Mouse (Mus musculus): ENCODE results near the gene H2al1f. TPM values are rescaled to one million over a fixed set of nuclear protein-coding genes. Genes with fewer than 3 reads are reported as not detected.
"Not testable (repeated sequence)": the region's sequence is repeated elsewhere in the genome, so short reads cannot be mapped to it uniquely, and the experiment has no call there.

The H2al1f gene
- polyA plus RNA-seq, 1 experiment, result not detected

GRCm38 (mm10) chrX:11308524-11308923, 6.4 kb upstream of the H2al1f start, which contains the start of gene H2al1d:
H2al1d (plus strand) TSS chrX:11308824.
- H3K27ac ChIP-seq (ENCODE audit: control insufficient read depth, insufficient read depth, low read depth, low read length); H3K27me3 ChIP-seq (ENCODE audit: control insufficient read depth, insufficient read depth, low read length); H3K4me3 ChIP-seq (ENCODE audit: control insufficient read depth, low read depth, low read length); H3K4me1 ChIP-seq (ENCODE audit: control insufficient read depth, insufficient read depth, low read length); H3K36me3 ChIP-seq (ENCODE audit: control insufficient read depth, insufficient read depth, low read length): not testable (repeated sequence)

- H3K27ac ChIP-seq (ENCODE audit: control insufficient read depth, insufficient read depth, low read depth, low read length); H3K4me3 ChIP-seq (ENCODE audit: control insufficient read depth, low read depth, low read length); H3K27me3 ChIP-seq (ENCODE audit: control insufficient read depth, insufficient read depth, low read length); H3K4me1 ChIP-seq (ENCODE audit: control insufficient read depth, insufficient read depth, low read length); H3K36me3 ChIP-seq (ENCODE audit: control insufficient read depth, insufficient read depth, low read length): not testable (repeated sequence)
Observed at GRCm38 (mm10) chrX:11311634-11312033, 3.3 kb upstream of the H2al1f start, which contains the start of gene H2al1e. H2al1e (plus strand) TSS chrX:11311934.

DNA sequence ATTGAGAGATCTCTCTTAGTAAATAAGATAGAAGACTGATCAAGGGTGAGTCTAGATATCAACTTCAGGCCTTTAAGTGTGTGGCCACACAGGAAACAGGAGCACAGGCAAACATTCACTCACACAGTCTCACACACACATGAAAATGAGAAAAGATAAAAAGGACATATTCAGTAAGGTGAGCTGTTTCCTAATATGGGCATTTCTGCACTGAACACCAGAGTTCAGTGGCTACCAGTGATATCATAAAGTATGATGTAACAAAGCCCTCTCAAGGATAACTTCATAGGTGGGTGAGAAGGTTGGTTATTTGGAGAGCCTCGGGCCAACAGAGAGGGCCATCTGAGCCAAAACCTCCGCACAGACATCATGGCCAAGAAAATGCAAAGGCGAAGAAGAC, 3.0 kb downstream of the H2al1f start, which contains the start of gene H2al1g:
Gene H2al1g (plus strand): TSS at position 301 of the 400 bp plus-strand sequence.
- H3K36me3 ChIP-seq (ENCODE audit: control insufficient read depth, insufficient read depth, low read length); H3K27ac ChIP-seq (ENCODE audit: control insufficient read depth, insufficient read depth, low read depth, low read length); H3K4me1 ChIP-seq (ENCODE audit: control insufficient read depth, insufficient read depth, low read length); H3K27me3 ChIP-seq (ENCODE audit: control insufficient read depth, insufficient read depth, low read length); H3K4me3 ChIP-seq (ENCODE audit: control insufficient read depth, low read depth, low read length): not testable (repeated sequence)

DNA sequence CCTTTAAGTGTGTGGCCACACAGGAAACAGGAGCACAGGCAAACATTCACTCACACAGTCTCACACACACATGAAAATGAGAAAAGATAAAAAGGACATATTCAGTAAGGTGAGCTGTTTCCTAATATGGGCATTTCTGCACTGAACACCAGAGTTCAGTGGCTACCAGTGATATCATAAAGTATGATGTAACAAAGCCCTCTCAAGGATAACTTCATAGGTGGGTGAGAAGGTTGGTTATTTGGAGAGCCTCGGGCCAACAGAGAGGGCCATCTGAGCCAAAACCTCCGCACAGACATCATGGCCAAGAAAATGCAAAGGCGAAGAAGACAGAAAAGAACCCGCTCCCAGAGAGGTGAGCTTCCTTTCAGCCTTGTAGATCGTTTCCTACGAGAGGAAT, 6.2 kb downstream of the H2al1f start, which contains the start of gene H2al1h:
Gene H2al1h (plus strand): TSS at position 301 of the 400 bp plus-strand sequence.
- not testable (repeated sequence) for H3K27ac ChIP-seq (ENCODE audit: control insufficient read depth, insufficient read depth, low read depth, low read length)

DNA sequence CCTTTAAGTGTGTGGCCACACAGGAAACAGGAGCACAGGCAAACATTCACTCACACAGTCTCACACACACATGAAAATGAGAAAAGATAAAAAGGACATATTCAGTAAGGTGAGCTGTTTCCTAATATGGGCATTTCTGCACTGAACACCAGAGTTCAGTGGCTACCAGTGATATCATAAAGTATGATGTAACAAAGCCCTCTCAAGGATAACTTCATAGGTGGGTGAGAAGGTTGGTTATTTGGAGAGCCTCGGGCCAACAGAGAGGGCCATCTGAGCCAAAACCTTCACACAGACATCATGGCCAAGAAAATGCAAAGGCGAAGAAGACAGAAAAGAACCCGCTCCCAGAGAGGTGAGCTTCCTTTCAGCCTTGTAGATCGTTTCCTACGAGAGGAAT, 9.4 kb downstream of the H2al1f start, which contains the start of gene H2al1i:
Gene H2al1i (plus strand): TSS at position 301 of the 400 bp plus-strand sequence.
- H3K4me1 ChIP-seq (ENCODE audit: control insufficient read depth, insufficient read depth, low read length); H3K27me3 ChIP-seq (ENCODE audit: control insufficient read depth, insufficient read depth, low read length); H3K4me3 ChIP-seq (ENCODE audit: control insufficient read depth, low read depth, low read length); H3K36me3 ChIP-seq (ENCODE audit: control insufficient read depth, insufficient read depth, low read length); H3K27ac ChIP-seq (ENCODE audit: control insufficient read depth, insufficient read depth, low read depth, low read length): not testable (repeated sequence)

More for the DNA sequence above, 6.2 kb downstream of the H2al1f start, which contains the start of gene H2al1h:
- not testable (repeated sequence) for H3K4me3 ChIP-seq (ENCODE audit: control insufficient read depth, low read depth, low read length); H3K36me3 ChIP-seq (ENCODE audit: control insufficient read depth, insufficient read depth, low read length); H3K27me3 ChIP-seq (ENCODE audit: control insufficient read depth, insufficient read depth, low read length); H3K4me1 ChIP-seq (ENCODE audit: control insufficient read depth, insufficient read depth, low read length)

GRCm38 (mm10) chrX:11327522-11327921, 12.6 kb downstream of the H2al1f start, which contains the start of gene H2al1j:
H2al1j (plus strand) TSS chrX:11327822.
- not testable (repeated sequence) for H3K4me1 ChIP-seq (ENCODE audit: control insufficient read depth, insufficient read depth, low read length); H3K36me3 ChIP-seq (ENCODE audit: control insufficient read depth, insufficient read depth, low read length); H3K27me3 ChIP-seq (ENCODE audit: control insufficient read depth, insufficient read depth, low read length); H3K27ac ChIP-seq (ENCODE audit: control insufficient read depth, insufficient read depth, low read depth, low read length); H3K4me3 ChIP-seq (ENCODE audit: control insufficient read depth, low read depth, low read length)

DNA sequence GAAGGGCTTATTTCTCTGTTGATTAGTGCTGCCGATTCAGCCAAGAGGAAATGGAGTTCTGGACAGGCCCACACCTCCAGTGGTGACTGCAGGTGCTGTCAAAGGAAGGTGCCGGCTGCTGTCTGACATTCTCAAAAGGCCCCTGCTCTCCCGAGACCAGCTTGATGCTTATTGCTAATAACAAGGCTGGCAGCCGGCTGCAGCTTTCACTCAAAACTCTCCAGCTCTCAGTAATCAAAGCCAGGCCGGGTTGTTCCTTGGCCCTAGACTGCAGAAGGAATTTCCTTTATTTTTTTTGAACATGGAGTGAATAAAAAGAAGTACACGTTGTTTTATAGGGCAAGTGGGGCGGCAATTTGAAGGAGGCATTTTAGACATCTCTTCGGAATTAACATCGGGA, 30.8 kb downstream of the H2al1f start:
- H3K27ac ChIP-seq (ENCODE audit: control insufficient read depth, insufficient read depth, low read depth, low read length), result no peak overlapping the region
- H3K36me3 ChIP-seq (ENCODE audit: control insufficient read depth, insufficient read depth, low read length), result no peaks in the 10 kb centered on the region
- H3K27me3 ChIP-seq (ENCODE audit: control insufficient read depth, insufficient read depth, low read length), result no peaks in the 10 kb centered on the region
- no peak overlapping the region for H3K4me3 ChIP-seq (ENCODE audit: control insufficient read depth, low read depth, low read length)
- H3K4me1 ChIP-seq (ENCODE audit: control insufficient read depth, insufficient read depth, low read length), result no peaks in the 10 kb centered on the region
- no peak for TF ChIP-seq CTCF (IDR thresholded peaks at IDR 0.05; ENCODE audit: control insufficient read depth, insufficient read depth, insufficient replicate concordance, low read depth, low read length)
- TF ChIP-seq POLR2A (IDR thresholded peaks at IDR 0.05; ENCODE audit: control insufficient read depth, low read depth, low read length), result no peak

DNA sequence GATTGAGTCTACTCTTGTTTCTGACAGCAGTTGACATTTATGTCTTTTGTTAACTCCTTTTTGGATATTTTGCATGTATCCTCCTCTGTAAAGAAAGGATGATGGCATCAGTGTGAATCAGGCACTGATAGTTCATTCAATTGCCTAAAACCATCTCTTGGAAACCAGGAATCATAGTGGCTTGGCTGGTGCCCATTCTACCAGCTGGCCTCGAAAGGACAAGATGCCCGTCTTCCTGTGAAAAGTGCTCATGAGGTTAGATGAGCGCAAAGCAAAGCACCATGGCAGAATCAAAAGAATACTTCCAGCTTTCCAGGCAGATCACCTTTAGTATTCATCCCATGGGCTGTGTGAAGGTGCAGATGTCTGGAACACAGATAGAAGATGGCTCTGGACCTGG, 31.8 kb downstream of the H2al1f start:
- Histone ChIP-seq H3K27ac (ENCODE audit: control insufficient read depth, insufficient read depth, low read depth, low read length) (no peak overlapping the region), H3K27me3 (ENCODE audit: control insufficient read depth, insufficient read depth, low read length) (no peaks in the 10 kb centered on the region), H3K36me3 (ENCODE audit: control insufficient read depth, insufficient read depth, low read length) (no peaks in the 10 kb centered on the region), H3K4me1 (ENCODE audit: control insufficient read depth, insufficient read depth, low read length) (no peaks in the 10 kb centered on the region), H3K4me3 (ENCODE audit: control insufficient read depth, low read depth, low read length) (no peak overlapping the region)
- TF ChIP-seq POLR2A (IDR thresholded peaks at IDR 0.05; ENCODE audit: control insufficient read depth, low read depth, low read length), result no peak
- no peak for TF ChIP-seq CTCF (IDR thresholded peaks at IDR 0.05; ENCODE audit: control insufficient read depth, insufficient read depth, insufficient replicate concordance, low read depth, low read length)

DNA sequence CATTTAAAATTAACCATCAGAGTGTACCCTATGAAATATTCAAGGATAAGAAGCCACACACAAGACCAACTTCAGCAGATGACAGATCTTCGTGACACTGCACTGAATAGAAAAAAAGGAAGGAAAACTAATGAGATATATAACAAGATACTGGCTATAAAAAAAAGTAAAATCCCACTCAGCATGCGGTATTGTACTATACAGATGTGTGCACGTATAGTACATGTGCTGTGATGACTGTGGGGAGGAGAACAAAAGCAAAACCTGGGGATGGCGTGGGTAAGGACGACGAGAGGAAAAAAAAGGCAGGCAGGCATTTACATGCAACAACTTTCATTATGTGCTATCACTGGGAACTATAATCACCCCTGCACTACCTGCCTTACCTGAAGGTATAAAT, 45.9 kb downstream of the H2al1f start:
- H3K4me3 ChIP-seq (ENCODE audit: control insufficient read depth, low read depth, low read length), result no peak overlapping the region
- H3K27ac ChIP-seq (ENCODE audit: control insufficient read depth, insufficient read depth, low read depth, low read length), result no peak overlapping the region
- no peaks in the 10 kb centered on the region for H3K4me1 ChIP-seq (ENCODE audit: control insufficient read depth, insufficient read depth, low read length)
- no peak for TF ChIP-seq POLR2A (IDR thresholded peaks at IDR 0.05; ENCODE audit: control insufficient read depth, low read depth, low read length)
- no peaks in the 10 kb centered on the region for H3K27me3 ChIP-seq (ENCODE audit: control insufficient read depth, insufficient read depth, low read length)
- no peaks in the 10 kb centered on the region for H3K36me3 ChIP-seq (ENCODE audit: control insufficient read depth, insufficient read depth, low read length)

Data from testis, adult 2 months (tissue).